Mouse (Mus musculus) embryonic fibroblast, embryonic 13.5 days (primary cell): ENCODE data around the gene 2310030G06Rik. TPM values are rescaled to one million over a fixed set of nuclear protein-coding genes. Genes with fewer than 3 reads are reported as not detected.
A peak's percentile ranks its signal among the peaks of the same experiment; 100 is the strongest.

Experiments
- H3K27ac ChIP-seq: 2 replicates; pipeline ENCODE4 v1.5.1; 2012; ENCODE audit warnings: low read length, control low read depth, inconsistent platforms; ENCODE audit not compliant: insufficient read depth
- H3K4me1 ChIP-seq: 2 replicates; pipeline ENCODE4 v1.6.1; 2011; ENCODE audit warnings: low read length; ENCODE audit not compliant: control insufficient read depth, insufficient read depth
- H3K4me3 ChIP-seq: 2 replicates; pipeline ENCODE4 v1.5.1; 2011; ENCODE audit warnings: mild to moderate bottlenecking, control low read depth, low read length; ENCODE audit not compliant: insufficient read depth
- CTCF ChIP-seq: IDR thresholded peaks from 2 replicates; pipeline ENCODE4 v1.5.1; 2011; ENCODE audit warnings: mild to moderate bottlenecking, control low read depth, low read length, moderate library complexity, borderline replicate concordance; ENCODE audit not compliant: insufficient read depth
- POLR2A ChIP-seq: IDR thresholded peaks from 2 replicates; pipeline ENCODE4 v1.6.1; 2011; ENCODE audit warnings: low read depth, mild to moderate bottlenecking, control low read depth, low read length, moderate library complexity
- polyA plus RNA-seq: library from polyadenylated mRNA; stranded (reverse); fragments of >200 nt; gene quantifications from 2 replicates; pipeline ENCODE4 v1.2.4, GENCODE M21; 2011; ENCODE audit warnings: low read depth; ENCODE audit not compliant: missing spikeins, insufficient read length

Gene 2310030G06Rik
- polyA plus RNA-seq, 1 experiment = 1.8 TPM

DNA sequence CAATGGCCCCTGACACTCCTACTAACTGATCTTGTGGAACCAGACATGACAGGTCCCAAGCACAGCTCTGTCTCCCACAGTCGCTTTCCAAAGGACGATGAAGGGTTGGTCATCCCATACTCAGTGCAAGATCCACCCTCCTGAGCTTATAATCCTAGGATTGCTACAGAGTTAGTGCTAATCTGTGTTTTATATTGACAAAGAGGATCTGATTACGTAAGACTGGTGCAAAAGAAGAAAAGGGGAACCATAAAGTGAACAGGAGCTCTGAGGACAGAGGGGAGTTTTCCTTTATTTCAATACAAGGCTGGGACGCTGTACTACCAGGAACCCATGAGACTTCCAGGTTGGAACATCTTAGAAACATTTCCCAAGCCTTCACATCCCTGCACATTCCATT, 35.0 kb downstream of the 2310030G06Rik start:
- TF ChIP-seq POLR2A = no peak
- TF ChIP-seq CTCF = no peak
- Histone ChIP-seq H3K4me1 (no peaks in the 10 kb centered on the region), H3K4me3 (no peak overlapping the region), H3K27ac (no peak overlapping the region)

DNA sequence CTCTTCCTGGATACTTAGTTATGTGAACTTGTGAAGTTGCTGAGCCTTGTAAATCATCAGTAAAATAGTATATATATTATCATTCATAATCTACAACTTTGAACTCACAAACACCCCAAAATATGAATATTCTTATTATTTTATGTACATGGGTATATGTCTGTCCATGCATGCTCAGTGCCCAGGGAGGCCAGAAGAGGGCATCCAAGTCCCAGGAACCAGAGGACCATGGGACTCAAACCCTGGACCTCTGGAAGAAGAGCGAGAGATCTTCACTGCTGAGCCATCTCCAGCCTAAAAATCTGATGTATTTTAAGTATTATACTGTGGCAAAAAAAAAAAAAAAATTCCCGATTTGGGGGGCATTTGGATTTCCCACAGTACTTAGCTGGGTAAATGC, 37.2 kb downstream of the 2310030G06Rik start:
- H3K27ac ChIP-seq = no peak overlapping the region
- H3K4me3 ChIP-seq = no peak overlapping the region
- no peak for TF ChIP-seq POLR2A
- peak; percentile 72 for TF ChIP-seq CTCF

DNA sequence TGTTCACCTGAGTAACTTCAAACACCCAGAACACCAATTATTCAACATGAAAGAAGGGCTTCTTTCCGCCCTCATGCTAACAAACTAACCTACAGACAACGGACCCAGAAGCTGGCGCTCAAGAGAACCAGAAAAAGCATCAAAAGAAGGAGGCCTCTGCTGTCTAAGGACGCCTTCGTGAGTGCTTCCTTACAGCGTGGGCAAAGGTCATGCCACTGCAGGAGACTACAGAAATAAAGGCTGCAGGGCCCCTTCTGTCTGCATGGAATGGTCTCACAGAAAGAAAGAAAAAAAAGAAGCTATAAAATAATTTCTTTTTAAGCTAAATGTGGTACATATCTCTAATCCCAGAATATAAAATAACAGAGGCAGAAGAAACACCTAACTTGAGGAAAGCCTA, 41.4 kb downstream of the 2310030G06Rik start:
- H3K4me1 ChIP-seq = no peaks in the 10 kb centered on the region
- no peak overlapping the region for H3K27ac ChIP-seq
- no peak overlapping the region for H3K4me3 ChIP-seq
- no peak for TF ChIP-seq POLR2A
- TF ChIP-seq CTCF = no peak

More for the DNA sequence above, 37.2 kb downstream of the 2310030G06Rik start:
- H3K4me1 ChIP-seq = no peaks in the 10 kb centered on the region

DNA sequence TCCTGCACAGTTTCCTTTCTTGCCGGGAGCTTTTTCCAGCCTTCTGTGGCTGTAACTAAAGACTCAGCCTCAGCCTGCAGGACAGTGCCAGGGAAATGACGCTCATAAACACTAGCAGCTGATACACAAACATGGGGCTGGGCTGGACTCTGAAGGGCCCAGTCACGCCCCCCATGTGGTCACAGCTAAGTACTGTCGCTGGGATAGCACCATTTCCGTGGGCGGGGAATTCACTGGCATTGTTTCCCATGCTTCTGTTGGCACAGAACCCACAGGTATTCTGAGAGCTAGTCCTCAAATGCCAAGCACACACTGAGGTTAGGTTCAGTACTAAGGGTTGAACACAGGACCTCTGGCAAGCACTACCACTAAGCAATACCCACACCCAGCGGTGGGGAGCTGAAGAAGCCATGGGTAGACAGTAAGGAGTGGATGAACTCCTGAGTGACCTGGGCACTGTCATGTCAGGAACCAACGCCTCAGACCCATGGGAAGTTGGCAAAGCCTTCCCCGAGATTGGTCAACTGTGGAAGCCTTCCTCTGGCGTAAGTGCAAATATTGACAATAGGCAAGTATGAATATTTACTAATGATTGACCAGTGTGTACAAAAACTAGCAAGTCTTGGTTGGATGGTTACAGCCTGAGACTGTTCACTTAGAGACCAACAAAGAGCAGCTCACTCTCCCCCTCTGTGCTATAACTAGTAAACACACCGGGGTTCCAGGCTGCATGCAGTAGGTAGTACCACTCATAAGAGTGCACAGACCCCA, 45.2 kb downstream of the 2310030G06Rik start:
- H3K4me1 ChIP-seq = no peaks in the 10 kb centered on the region
- H3K27ac ChIP-seq = no peak overlapping the region
- no peak overlapping the region for H3K4me3 ChIP-seq
- no peak for TF ChIP-seq POLR2A
- no peak for TF ChIP-seq CTCF

DNA sequence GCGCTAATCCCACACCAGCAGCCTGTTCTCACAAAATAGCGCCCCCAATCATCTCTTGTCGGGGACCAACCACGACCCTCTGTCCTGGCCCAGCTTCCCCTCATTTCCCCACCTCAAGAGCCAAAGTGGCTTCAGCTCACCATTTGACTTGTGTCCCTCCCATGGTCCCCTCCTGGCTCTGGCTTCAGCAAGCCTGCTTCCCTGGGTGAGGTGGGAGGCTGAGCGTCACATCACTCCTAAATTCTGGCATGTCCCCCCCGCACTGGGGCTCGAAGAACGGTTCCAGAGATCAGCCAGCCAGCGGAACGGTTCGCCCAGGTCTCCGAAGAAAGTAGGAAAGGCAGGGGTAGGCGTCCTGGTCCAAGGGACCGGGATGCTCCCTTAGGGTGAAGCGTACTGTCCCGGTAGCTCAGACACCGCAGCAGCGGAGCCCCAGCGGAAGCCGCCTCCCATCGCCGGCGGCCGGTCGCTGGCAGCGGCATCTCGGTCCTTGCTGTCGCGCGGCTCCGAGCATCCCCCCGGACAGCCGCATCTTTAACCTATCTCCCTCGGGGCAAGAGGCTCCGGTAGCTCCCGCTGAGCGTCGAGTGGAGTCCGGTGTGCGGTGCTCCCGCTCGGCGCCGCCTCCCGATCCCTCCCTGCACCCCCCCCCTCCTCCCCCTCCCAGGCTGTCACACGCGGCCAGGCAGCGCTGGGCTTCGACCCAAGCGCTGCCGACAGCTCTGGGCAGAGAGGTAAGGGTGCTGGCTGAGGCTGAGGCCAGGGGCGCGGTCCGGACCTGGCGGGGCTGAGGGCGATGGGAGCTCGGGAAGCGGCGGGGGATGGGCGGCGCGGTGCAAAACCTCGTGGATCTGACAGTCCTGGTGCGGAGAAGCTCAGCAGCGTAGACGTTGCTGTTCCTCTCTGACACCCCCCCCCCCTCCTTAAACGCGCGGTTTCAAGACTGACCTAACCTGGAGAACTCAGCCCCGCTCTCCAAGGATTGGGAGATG, 47.6 kb downstream of the 2310030G06Rik start:
- peak overlapping the region; percentile 48 for H3K4me3 ChIP-seq
- no peak for TF ChIP-seq CTCF
- peak; percentile 29; the same call in 1 of the 2 replicates for TF ChIP-seq POLR2A
- no peaks in the 10 kb centered on the region for H3K4me1 ChIP-seq
- H3K27ac ChIP-seq = no peak overlapping the region

DNA sequence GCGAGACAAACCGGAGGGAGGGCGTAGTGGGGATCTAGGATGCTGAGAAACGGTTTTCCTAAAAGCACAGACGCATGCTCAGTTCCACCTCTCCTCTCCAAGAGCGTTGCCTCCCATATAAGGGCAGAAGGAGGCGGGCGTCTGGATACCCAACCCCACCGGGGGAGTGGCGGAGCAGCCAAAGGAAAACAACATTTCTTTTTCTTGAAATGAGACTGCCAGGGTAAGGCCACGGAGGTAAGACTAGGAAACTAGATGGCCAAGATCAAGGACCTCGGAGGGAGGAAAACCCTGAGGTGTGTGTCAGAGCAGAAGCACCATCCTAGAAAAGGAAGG, 48.7 kb downstream of the 2310030G06Rik start:
- H3K27ac ChIP-seq = no peak overlapping the region
- no peaks in the 10 kb centered on the region for H3K4me1 ChIP-seq
- TF ChIP-seq POLR2A (peak; percentile 86), CTCF (no peak)
- H3K4me3 ChIP-seq = peak overlapping the region; percentile 35

DNA sequence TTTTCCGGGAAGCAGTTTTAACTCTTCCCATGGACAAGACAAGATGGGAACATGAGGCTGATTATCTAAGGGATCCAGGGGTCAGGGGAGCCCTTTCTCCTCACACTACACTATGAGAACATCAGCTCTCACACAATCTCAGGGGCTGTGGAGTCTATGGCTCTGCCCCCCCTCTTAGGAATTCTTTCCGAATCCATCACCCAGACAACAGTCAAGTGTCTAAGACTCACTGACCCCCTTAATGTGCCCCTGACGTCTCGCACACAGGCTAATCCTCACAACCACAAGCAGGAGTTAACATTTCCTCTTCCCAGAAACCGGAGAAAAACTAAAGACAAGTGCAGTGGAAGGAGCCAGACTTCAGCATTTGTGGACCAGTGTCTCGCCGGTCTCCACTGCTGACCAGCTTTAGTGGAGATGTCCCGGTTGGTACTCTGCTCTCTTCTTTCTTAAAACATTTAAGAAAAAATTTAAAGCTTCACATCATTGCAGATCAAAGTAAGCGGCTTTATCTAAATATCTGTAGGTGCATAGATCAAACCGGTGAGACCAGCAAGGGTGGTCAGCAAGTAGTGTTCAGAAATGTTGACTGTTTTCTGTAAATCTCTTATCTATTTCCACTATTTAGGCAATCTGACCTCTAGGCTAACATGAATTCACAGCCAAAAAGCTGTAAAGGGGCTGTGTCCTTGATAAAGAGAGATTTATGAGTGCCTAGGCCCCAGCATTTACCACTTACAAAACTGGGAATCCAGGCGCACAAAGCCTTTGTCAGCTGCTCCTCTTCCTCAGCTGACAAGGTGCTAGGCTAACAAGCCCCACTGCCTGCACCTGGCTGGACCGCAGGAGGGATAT, 49.3 kb downstream of the 2310030G06Rik start:
- Histone ChIP-seq H3K27ac (no peak overlapping the region), H3K4me3 (peak overlapping the region; percentile 5; the same call in 1 of the 2 replicates), H3K4me1 (no peaks in the 10 kb centered on the region)
- TF ChIP-seq POLR2A (no peak; the same call in 1 of the 2 replicates), CTCF (no peak)

DNA sequence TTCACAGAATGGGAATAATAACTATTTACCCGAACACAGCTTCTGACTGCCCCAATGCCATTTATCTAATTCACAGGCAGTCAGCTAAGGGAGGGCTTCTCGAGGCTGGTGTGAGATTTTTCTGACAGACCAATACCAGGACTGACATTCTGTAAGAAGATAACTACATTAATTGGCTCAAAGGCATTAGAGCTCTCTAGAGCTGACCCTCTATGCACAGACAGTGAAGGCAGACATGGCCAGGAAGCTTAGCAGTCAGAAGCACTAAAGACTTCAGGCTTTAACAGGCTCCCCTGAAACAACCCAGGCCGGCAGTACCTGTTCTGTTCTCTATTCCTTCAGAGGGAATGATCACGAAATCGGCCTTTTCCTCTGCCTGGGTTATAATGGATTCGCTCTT, 51.2 kb downstream of the 2310030G06Rik start:
- no peaks in the 10 kb centered on the region for H3K4me1 ChIP-seq
- no peak overlapping the region for H3K27ac ChIP-seq
- no peak overlapping the region for H3K4me3 ChIP-seq
- TF ChIP-seq CTCF (no peak), POLR2A (no peak)

DNA sequence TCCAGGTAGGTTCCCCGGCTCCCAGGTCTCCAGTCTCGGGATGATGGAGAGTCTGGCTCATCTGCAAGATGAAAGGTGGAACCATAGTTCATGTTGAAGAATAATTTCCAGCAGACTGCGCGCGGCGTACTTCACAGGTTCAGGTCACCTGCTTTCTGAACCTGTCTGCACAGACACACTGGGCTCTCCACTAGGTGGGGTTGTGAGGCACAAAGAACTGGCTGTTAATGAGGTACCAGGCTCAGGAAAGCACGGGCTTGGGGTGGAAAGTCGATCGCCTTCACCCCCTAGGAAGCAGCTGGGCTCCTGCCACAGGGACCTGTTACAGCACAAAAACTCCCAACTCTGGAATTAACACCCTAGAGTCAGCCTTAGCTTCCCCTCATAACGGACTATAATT, 52.7 kb downstream of the 2310030G06Rik start:
- TF ChIP-seq CTCF = peak; percentile 36; the same call in 1 of the 2 replicates
- TF ChIP-seq POLR2A = no peak
- Histone ChIP-seq H3K27ac (no peak overlapping the region), H3K4me1 (no peaks in the 10 kb centered on the region), H3K4me3 (no peak overlapping the region)
